Mouse (Mus musculus) heart, postnatal 0 days (tissue): ENCODE data around the gene Slc15a5. TPM values are rescaled to one million over a fixed set of nuclear protein-coding genes. Genes with fewer than 3 reads are reported as not detected.

Experiments
- ATAC-seq: fragments of 200-750 bp; cut with Nextera tagmentation; 2 replicates; pipeline ENCODE4 v1.8.0; 2017; ENCODE audit warnings: low read depth, moderate number of reproducible peaks, moderate library complexity; ENCODE audit not compliant: insufficient read depth
- DNase-seq: peaks from one replicate; pipeline ENCODE4 v3.0.0-alpha.2; 2016; ENCODE audit warnings: low spot score
- H3K27ac ChIP-seq: fragments of 300-500 bp; sonication (generic); 2 replicates; pipeline ENCODE4 v1.5.1; 2014; ENCODE audit warnings: low read depth, mild to moderate bottlenecking
- H3K27me3 ChIP-seq: fragments of 300-500 bp; sonication (generic); 2 replicates; pipeline ENCODE4 v1.6.1; 2014; ENCODE audit warnings: low read length, mixed read lengths; ENCODE audit not compliant: control insufficient read depth, insufficient read depth
- H3K36me3 ChIP-seq: fragments of 300-500 bp; sonication (generic); replicated peaks from 2 replicates; pipeline ENCODE4 v1.6.1; 2014; ENCODE audit warnings: low read length, mixed read lengths; ENCODE audit not compliant: control insufficient read depth, insufficient read depth
- H3K4me1 ChIP-seq: fragments of 300-500 bp; sonication (generic); 2 replicates; pipeline ENCODE4 v1.6.1; 2014; ENCODE audit warnings: antibody characterized with exemption; ENCODE audit not compliant: control insufficient read depth, insufficient read depth
- H3K4me2 ChIP-seq: fragments of 300-500 bp; sonication (generic); 2 replicates; pipeline ENCODE4 v1.6.1; 2014; ENCODE audit warnings: low read depth, mild to moderate bottlenecking, low read length, moderate library complexity
- H3K4me3 ChIP-seq: fragments of 300-500 bp; sonication (generic); 2 replicates; pipeline ENCODE4 v1.5.1; 2014; ENCODE audit warnings: low read depth, low read length
- H3K9ac ChIP-seq: fragments of 300-500 bp; sonication (generic); replicated peaks from 2 replicates; pipeline ENCODE4 v1.6.1; 2014; ENCODE audit warnings: low read depth, low read length, mixed read lengths
- H3K9me3 ChIP-seq: fragments of 300-500 bp; sonication (generic); replicated peaks from 2 replicates; pipeline ENCODE4 v1.6.1; 2016; ENCODE audit warnings: low read length; ENCODE audit not compliant: control insufficient read depth
- CTCF ChIP-seq: IDR thresholded peaks from 2 replicates; pipeline ENCODE4 v1.5.1; 2016; ENCODE audit warnings: antibody characterized with exemption, control low read depth, low read depth
- EP300 ChIP-seq: IDR thresholded peaks from 2 replicates; pipeline ENCODE4 v1.6.1; 2016; ENCODE audit warnings: antibody characterized with exemption, low read depth
- WGBS: fragments of 180-500 bp; shearing (Covaris S2); extraction: QIAGEN DNeasy Blood & Tissue Kit; methylation state at CpG from one replicate; pipeline ENCODE4 v1.1.7; 2014; 5-methylcytosine and 5-hydroxymethylcytosine counted together
- polyA plus RNA-seq: library from polyadenylated mRNA; unstranded; fragments of >200 nt; fragmentation: Nextera tagmentation; extraction: Ambion mirVana; gene quantifications from 2 replicates; pipeline ENCODE4 v1.2.1, GENCODE M21; 2015
- total RNA-seq: library from RNA; depleted of rRNA; stranded (reverse); fragments of >200 nt; gene quantifications from 2 replicates; pipeline ENCODE4 v1.2.3, GENCODE M21; 2014; ENCODE audit warnings: low replicate concordance

Gene Slc15a5
- total and polyA plus RNA-seq, 2 experiments from 2014 or later: 0.15 TPM; not detected in 1

DNA sequence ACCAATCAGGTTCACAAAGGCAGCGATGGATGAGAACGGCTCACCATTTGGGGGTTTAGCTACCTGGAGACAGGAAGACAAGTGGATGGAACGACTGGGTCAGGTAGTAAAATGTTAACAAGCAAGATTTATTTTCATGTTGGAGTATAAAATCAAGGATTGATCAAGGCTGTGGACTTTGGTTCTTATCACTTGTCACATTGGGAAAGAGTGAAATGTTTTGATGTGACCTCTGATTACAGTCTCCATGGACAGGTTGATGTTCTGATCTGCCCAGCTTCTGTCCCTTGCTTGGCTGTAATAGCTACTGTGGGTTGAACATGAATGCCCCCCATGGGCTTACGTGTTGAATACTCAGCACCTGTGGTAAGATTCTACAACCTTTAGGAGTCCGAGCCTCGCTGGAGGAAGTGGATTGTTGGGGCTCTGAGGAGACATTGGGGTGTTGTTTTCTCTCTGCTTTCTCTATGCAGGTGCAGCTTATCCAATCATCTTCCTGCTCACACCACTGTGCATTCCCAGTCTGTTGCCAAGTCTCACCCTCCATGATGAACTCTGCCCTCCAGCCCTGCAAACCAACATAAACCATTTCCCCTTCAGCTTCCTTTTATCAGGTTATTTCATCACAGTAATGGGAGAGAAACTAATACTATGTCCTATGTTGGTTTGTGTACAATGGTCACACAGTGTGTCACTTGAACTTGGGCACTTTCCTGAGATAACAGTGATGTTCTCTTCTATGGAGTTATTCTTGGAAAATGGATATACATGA is 1.2 kb upstream of the Slc15a5 start:
- no peak overlapping the region for H3K4me3 ChIP-seq
- no peak overlapping the region for H3K9ac ChIP-seq
- H3K27ac ChIP-seq: no peak overlapping the region
- H3K27me3 ChIP-seq: no peaks in the 10 kb centered on the region
- H3K4me2 ChIP-seq: no peak overlapping the region
- ATAC-seq (no peak), DNase-seq (no peak)
- no peaks in the 10 kb centered on the region for H3K9me3 ChIP-seq
- H3K4me1 ChIP-seq: no peaks in the 10 kb centered on the region
- no peaks in the 10 kb centered on the region for H3K36me3 ChIP-seq
- WGBS: 86% methylated on average over 6 of the region's 6 CpGs
- TF ChIP-seq EP300: no peak
- TF ChIP-seq CTCF: no peak

DNA sequence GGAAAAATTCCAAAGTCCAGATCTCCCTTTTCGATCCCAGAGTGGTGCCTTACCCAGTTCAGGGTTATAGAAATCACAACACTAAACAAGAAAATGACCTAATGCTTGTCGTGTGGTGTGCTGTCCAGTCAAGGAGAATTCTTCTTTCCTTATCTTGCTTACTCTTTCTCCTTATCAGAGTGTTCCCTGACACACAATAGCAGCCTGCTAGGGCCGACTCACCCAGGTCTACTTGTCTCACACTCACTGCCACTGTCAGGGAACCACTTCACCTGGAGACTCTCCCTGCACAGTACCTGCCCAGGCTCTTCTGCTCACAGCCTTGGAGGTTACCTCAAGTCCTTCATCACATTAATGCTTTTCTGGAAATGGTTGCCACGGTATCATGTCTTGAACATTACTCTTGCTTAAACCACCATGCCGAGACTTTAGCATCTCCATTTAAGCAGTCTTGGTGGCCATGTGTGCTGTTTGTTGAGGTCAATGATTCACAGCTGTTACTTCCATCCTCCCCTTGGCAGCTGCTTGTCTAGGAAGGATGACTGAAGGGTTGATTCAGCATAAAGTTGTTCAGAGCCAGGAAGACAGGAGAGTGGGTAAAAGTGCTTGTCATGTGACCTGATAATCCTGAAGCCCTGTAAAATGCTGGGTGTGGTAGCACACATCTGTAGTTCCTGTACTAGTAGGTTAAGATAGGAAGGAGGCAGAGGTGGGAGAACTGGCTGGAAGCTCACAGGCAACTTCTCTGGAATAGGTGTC is 1.9 kb downstream of the Slc15a5 start:
- no peak for DNase-seq
- Histone ChIP-seq H3K9ac (no peak overlapping the region), H3K27ac (no peak overlapping the region), H3K27me3 (no peaks in the 10 kb centered on the region), H3K4me3 (no peak overlapping the region), H3K36me3 (no peaks in the 10 kb centered on the region), H3K4me2 (no peak overlapping the region), H3K4me1 (no peaks in the 10 kb centered on the region), H3K9me3 (no peaks in the 10 kb centered on the region)
- TF ChIP-seq EP300: no peak
- no peak for TF ChIP-seq CTCF
- 44% methylated on average over 5 of the region's 5 CpGs for WGBS
- no peak for ATAC-seq

GRCm38 (mm10) chr6:138075723-138076122 is 4.0 kb downstream of the Slc15a5 start:
- Histone ChIP-seq H3K36me3 (no peaks in the 10 kb centered on the region), H3K9ac (no peak overlapping the region), H3K27ac (no peak overlapping the region), H3K9me3 (no peaks in the 10 kb centered on the region), H3K27me3 (no peaks in the 10 kb centered on the region), H3K4me3 (no peak overlapping the region), H3K4me1 (no peaks in the 10 kb centered on the region), H3K4me2 (no peak overlapping the region)
- no peak for DNase-seq
- no peak for ATAC-seq
- 86% methylated on average over 1 of the region's 1 CpGs for WGBS
- no peak for TF ChIP-seq EP300
- TF ChIP-seq CTCF: no peak

- ATAC-seq: no peak
- Histone ChIP-seq H3K4me2 (no peak overlapping the region), H3K36me3 (no peaks in the 10 kb centered on the region), H3K27me3 (no peaks in the 10 kb centered on the region), H3K9ac (no peak overlapping the region), H3K9me3 (no peaks in the 10 kb centered on the region), H3K4me1 (no peaks in the 10 kb centered on the region), H3K27ac (no peak overlapping the region), H3K4me3 (no peak overlapping the region)
- 81% methylated on average over 2 of the region's 2 CpGs for WGBS
- no peak for DNase-seq
- TF ChIP-seq EP300 (no peak), CTCF (no peak)
Observed at GRCm38 (mm10) chr6:138073540-138073939, 6.2 kb downstream of the Slc15a5 start.

GRCm38 (mm10) chr6:138072963-138073339 is 6.8 kb downstream of the Slc15a5 start:
- no peaks in the 10 kb centered on the region for H3K36me3 ChIP-seq
- H3K27ac ChIP-seq: no peak overlapping the region
- no peak overlapping the region for H3K4me2 ChIP-seq
- ATAC-seq: no peak
- no peaks in the 10 kb centered on the region for H3K9me3 ChIP-seq
- no peak for DNase-seq
- TF ChIP-seq EP300 (no peak), CTCF (no peak)
- no peaks in the 10 kb centered on the region for H3K4me1 ChIP-seq
- no peak overlapping the region for H3K9ac ChIP-seq
- no peak overlapping the region for H3K4me3 ChIP-seq
- H3K27me3 ChIP-seq: no peaks in the 10 kb centered on the region
- 75% methylated on average over 8 of the region's 8 CpGs for WGBS
